Mouse (Mus musculus): ENCODE measurements around the gene Rnf225. TPM values are rescaled to one million over a fixed set of nuclear protein-coding genes. Genes with fewer than 3 reads are reported as not detected.
"Not testable (repeated sequence)": the region's sequence is repeated elsewhere in the genome, so short reads cannot be mapped to it uniquely, and the experiment has no call there.

The Rnf225 gene
- polyA plus RNA-seq (2012; rRNA removed), result 0.20 and 0.27 TPM in 2 replicates

DNA sequence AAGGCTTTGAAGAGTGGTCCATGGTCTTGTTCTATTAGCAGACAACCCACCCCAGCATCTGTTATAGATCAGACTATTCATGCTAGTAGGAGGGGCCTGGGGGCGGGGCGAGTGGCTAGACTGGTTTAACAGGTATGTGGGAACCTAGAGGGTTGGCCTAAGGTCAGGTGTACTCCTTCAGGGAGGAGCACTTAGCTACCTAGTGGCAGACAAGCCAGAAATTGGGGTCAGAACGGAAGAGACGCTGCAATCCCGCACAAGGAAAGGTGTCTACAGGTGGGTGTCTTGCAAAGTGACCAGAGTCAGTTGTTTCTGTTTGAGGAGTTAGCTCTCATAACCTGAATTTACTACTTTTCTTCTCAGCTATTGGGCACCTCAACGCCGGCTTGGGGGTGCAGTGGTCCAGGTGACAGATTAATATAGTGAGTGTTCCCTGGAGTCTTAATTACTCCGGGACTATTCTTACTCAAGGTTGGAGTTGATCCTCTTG lies at the start of gene Rnf225:
TSS of gene Rnf225 (plus strand) at position 226 of the 490 bp plus-strand sequence.
- peak; percentile 57 for DNase-seq (ENCODE audit: low read depth, low spot score)
- 23% methylated on average over 8 of the region's 8 CpGs for WGBS

DNA sequence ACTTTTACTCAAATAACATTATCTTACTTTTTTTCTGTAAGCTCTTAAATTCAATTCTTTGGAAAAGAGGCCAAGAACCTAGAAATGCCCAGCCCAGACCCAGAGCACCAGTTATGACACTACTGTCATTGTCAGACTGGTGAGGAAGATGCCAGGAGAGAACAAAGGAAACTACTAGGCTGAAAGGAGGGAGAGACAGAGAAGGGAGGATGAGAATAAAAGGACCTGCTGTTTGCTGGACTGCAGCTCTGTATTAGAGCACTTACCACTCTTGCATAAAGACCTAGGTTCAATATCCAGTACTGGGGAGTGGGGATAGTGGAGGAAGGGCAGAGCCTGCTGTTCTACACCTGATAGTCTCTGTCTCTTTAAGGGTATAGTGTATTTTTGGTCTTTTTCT lies 47.2 kb upstream of the Rnf225 start:
- no peak for DNase-seq (ENCODE audit: low read depth, low spot score)

- 44% methylated on average over 8 of the region's 8 CpGs for WGBS
Measured at GRCm38 (mm10) chr7:12880497-12880896, 46.7 kb upstream of the Rnf225 start.

DNA sequence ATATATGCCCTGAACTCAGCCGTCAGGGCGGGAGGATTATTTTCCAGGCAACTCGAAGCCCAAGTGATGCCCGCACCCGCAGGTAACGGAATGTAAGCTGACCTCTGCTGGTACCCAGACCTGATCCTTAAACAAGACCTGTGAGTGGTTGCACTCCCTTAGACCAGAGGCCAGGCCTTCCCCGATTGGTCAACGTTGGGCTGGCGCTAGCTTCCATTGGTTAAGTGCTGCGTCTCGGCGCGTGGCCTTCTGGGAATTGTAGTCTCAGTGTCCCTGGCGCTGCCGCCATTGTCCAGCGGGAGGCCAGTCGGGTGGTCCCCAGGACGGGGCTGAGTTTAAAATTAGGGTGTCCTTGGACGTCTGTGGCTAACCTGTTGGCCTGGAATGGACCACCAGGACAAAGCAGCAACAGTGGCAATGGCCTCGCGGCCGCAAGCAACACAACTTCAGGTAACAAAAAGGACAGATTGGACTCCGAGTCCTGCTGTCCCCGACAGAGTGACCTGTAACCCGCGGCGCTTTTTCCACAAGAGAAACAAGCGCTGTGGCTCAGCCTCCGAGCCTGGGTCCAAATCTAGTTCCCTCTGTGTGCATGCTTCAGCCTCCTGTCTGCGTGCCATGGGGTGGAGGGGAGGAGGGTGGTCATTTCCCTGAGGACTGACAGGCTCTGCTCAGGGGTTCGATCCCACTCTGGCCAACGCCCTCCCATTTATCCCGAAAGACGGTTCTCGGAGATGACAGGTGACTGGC lies 46.1 kb upstream of the Rnf225 start, which contains the start of gene Zfp128:
TSS of gene Zfp128 (plus strand) at position 267 of the 750 bp plus-strand sequence.
- 2% methylated on average over 35 of the region's 35 CpGs for WGBS
- DNase-seq (ENCODE audit: low read depth, low spot score), result peak; percentile 91

More at GRCm38 (mm10) chr7:12880497-12880896, 46.7 kb upstream of the Rnf225 start:
- not testable (repeated sequence) for DNase-seq (ENCODE audit: low read depth, low spot score)

DNA sequence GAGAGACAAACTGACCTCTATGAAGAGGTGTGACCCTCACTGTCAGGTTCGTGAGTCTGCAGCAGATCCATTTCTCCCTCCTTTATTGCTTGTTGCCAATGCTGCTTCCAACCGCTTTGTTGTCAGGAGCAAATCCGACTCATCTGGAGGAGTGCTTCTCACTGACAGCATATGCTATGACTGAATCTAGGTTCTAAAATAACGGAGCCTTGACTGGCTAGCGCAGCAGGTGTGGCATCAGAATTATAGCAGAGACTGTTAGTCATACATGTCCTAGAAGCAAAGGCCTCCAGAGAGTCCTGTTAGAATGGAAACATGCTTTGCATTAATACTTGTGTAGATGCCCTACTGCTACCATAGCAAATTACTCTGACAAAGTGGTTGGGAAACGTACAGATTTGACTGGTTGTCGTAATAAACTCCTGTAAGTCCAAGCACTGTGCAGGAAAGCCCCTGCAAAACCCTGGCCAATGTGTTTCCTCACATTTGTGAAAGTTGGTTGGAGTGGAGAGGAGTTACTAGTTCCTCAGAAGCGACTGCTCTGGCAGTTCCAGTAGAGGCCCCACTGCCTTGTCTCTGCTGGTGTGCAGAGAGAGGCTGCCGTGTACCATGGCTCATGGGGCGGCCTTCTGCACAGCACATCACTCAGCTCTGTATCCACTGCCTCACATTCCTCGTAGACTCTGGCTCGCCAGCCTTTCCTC lies 40.5 kb upstream of the Rnf225 start:
- 90% methylated on average over 12 of the region's 12 CpGs for WGBS
- no peak for DNase-seq (ENCODE audit: low read depth, low spot score)

DNA sequence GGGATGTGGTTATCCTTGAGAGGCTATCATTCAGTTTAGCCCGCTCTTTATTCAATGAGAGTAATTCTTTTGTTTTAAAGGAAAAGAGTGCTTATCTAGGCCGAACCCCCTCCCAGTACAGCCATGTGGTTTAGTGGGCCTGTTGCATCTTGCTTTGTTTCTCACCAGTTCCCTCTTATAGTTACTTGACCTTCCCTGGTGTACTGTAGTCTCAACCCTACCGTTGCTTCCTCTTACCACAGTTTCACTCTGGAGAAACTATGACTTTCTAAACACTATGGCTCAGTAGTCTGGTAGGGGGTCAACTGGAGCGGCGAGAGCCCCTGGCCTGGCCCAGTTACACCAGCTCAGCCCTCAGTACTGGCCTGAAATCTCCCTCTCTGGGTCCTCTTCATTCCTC lies 39.6 kb upstream of the Rnf225 start:
- 92% methylated on average over 5 of the region's 5 CpGs for WGBS
- no peak for DNase-seq (ENCODE audit: low read depth, low spot score)

- DNase-seq (ENCODE audit: low read depth, low spot score), result no peak
- 93% methylated on average over 14 of the region's 14 CpGs for WGBS
Measured at GRCm38 (mm10) chr7:12890928-12891327, 36.3 kb upstream of the Rnf225 start.

DNA sequence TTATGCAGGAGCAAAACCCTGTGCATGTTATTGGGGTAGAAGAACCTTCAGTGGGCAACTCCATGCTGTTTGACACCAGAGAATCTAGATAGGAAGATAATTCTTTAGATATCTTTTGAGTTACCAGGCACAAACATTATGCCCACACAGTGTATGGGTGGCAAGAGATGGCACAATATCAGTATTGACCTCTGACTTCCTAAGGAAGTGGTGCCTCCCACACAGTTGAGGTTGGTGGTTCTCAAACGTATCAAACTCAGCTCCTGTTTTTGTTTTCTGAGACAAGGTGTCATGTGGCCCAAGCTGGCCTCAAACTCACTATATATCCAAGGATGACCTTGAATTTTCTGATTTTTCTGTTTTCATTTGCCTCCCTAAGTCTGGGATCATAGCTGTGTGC lies 35.9 kb upstream of the Rnf225 start:
- no peak for DNase-seq (ENCODE audit: low read depth, low spot score)
- 64% methylated on average over 1 of the region's 1 CpGs for WGBS

DNA sequence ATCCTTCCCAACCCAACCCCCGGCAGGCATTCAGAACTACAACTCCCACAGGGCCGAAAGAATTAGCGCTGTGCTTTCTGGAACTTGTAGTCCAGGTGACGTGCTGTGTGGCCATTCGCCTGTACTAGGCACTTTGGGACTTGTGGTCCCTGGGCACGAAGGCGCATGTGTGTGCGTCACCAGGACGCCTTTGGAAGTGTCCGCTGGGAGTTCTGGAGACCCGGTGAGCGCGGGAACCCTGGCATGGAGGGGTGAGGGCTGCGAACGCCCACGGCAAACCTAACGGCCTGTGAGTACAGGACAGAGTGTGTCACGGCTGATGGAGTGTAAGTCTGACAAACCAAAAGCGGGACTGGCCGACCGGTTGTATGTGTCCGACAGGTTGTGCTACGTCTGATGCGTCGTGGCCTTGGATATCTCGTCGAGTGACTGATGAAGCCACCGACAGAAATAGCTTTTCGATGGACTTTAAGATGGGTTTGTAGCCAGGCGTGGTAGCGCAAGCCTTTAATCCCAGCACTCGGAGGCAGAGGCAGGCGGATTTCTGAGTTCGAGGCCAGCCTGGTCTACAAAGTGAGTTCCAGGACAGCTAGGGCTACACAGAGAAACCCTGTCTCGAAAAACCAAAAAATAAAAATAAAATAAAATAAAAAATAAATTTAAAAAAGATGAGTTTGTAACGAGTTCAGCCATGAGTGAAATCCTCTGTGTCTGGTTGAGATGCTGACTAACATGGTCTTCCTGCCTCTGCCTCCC lies 29.4 kb upstream of the Rnf225 start, which contains the start of gene Zscan22:
TSS of gene Zscan22 (plus strand) at position 161 of the 756 bp plus-strand sequence.
- WGBS, result 3% methylated on average over 36 of the region's 36 CpGs
- peak; percentile 95 for DNase-seq (ENCODE audit: low read depth, low spot score)

DNA sequence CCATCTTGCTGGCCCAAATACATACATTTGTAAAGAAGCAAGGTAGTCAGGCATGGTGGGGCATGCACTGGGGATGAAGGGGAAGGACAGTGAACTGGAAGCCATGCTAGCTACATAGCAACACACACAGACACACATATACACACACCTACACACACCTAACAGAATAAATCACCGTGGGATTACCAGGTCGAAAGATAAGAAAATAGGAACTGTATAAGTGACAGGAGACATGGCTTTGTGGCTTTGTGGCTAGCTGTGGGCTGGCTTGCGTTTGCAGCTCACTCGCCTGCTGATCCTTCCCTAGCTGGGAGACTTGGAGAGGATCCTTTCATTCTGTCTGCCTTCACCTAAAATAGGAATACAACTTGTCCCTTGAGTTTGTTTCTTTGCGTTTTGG lies 25.7 kb upstream of the Rnf225 start:
- no peak for DNase-seq (ENCODE audit: low read depth, low spot score)
- 82% methylated on average over 5 of the region's 5 CpGs for WGBS

GRCm38 (mm10) chr7:12903623-12904022 lies 23.6 kb upstream of the Rnf225 start:
- DNase-seq (ENCODE audit: low read depth, low spot score), result no peak
- 67% methylated on average over 10 of the region's 10 CpGs for WGBS

- WGBS, result 86% methylated on average over 1 of the region's 1 CpGs
- no peak for DNase-seq (ENCODE audit: low read depth, low spot score)
Measured at GRCm38 (mm10) chr7:12905146-12905545, 22.1 kb upstream of the Rnf225 start.

DNA sequence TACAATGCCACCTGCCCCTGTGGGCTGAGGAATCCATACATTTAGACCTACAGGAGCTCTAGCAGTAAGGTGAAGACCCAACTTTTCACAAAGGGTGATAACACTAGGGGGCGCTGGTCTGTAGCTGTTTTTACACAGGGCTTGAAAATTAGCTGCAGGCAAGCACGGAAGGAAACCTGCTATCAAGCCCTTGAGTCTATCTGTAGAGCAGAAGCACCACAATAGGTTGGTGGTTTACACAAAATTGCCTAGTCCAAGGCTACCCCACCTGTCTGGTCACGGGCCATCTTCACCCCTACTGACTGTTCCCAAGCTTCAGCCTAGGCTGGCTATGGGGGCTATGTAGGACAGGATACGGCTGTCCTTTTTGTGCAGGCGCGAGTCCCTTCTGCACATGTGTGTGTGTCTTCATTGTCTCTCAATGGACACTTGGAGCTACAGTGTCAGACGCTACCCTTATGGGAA lies 17.7 kb upstream of the Rnf225 start:
- 27% methylated on average over 7 of the region's 7 CpGs for WGBS
- DNase-seq (ENCODE audit: low read depth, low spot score), result peak; percentile 62

DNA sequence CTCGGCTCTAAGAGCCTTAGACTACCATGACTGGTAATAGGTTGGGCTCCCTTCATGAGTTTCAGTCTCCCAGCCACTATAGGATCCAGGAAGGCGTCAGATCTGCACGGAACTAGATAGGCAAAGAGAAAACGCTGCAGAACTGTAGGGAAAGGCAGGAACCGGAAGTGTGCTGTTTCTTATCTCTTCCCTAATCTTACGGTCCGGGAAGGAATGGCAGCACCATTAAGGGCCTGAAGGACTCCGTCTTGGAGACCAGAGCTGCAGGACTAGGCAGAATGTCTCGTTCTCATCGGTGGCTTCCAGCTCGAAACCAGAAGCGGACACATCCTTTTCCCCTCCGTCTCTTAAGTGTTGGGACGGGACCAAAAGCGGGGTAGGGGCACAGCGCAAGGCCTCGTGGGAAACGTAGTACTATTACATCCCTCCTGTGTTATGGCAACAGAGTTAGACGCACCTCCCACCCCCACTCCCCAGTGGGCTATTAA lies 17.0 kb upstream of the Rnf225 start:
- peak; percentile 61 for DNase-seq (ENCODE audit: low read depth, low spot score)
- WGBS, result 7% methylated on average over 19 of the region's 19 CpGs

GRCm38 (mm10) chr7:12913556-12913955 lies 13.7 kb upstream of the Rnf225 start:
- no peak for DNase-seq (ENCODE audit: low read depth, low spot score)

- 80% methylated on average over 7 of the region's 8 CpGs for WGBS
- DNase-seq (ENCODE audit: low read depth, low spot score), result not testable (repeated sequence)
Measured at GRCm38 (mm10) chr7:12920495-12920894, 6.7 kb upstream of the Rnf225 start.

DNA sequence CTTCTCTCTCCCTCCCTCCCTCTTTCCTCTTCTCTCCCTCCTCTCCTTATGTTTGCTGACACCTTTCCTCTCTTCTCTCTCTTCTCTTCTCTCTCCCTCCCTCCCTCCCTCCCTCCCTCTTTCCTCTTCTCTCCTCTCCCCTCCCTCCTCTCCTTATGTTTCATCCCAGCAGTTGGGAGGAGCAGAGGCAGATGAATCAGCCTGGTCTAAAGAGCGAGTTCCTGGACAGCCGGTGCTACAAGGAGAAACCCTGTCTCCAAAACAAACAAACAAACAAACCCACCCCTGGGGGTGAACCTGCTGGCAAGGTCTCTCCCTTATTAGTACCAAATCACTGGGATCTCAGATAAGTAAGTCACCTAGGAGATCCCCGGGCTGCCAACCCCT lies 5.9 kb upstream of the Rnf225 start:
- WGBS, result 0% methylated on average over 3 of the region's 3 CpGs
- peak; percentile 32 for DNase-seq (ENCODE audit: low read depth, low spot score)

DNA sequence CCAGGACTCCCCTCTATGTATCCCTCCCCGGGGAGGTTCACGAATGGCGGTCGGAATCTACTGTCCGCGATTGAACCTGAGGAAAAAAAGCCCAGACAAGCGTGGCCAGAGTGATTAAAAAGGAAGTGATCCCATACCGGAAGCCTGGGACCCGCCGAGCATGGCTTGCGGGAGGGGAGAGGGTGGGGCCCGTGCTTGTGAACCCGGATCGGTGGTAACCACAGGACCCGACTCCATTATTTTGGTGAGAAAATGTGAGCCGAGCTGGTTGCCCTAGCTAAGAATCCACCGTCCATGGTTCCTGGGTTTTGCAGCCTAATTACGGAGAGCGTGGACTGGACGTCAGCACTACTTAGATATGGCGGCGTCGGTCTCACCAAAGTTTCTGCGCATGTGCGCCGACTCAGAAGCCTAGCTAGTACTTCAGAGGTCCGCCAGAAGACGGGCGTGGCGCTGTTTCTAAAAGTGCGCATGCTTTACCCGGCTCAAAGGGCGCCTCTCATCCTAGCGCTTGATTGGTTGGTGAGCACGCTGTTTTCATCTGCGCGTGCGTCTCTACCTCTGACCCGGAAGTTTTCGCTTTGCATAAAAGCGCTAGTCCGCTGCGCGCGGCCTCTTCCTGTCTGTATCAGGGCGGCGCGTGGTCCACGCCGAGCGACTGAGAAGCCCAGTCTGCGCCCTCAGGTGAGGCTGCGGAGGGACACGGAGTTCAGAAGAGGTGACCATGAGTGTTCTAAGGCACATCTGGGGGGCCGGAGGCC lies 5.3 kb upstream of the Rnf225 start, which contains the start of gene Rps5:
TSS of gene Rps5 (plus strand) at position 586 of the 761 bp plus-strand sequence.
- WGBS, result under 1% methylated on average over 55 of the region's 55 CpGs
- peak; percentile 99 for DNase-seq (ENCODE audit: low read depth, low spot score)

GRCm38 (mm10) chr7:12922729-12923128 lies 4.5 kb upstream of the Rnf225 start:
- 3% methylated on average over 8 of the region's 8 CpGs for WGBS
- no peak for DNase-seq (ENCODE audit: low read depth, low spot score)

All from large intestine, adult 2 months (tissue).